Mouse (Mus musculus) embryonic facial prominence, embryonic 14.5 days (tissue): ENCODE measurements around the gene Lin7b. TPM values are rescaled to one million over a fixed set of nuclear protein-coding genes. Genes with fewer than 3 reads are reported as not detected.

ENCODE experiments used
- ATAC-seq: fragments of 200-750 bp; cut with Nextera tagmentation; 2 replicates; pipeline ENCODE4 v1.8.0; 2017; ENCODE audit warnings: low read depth, moderate number of reproducible peaks, moderate TSS enrichment
- DNase-seq: peaks from one replicate; pipeline ENCODE4 v3.0.0-alpha.2; 2015; ENCODE audit warnings: low spot score
- H3K27ac ChIP-seq: fragments of 300-500 bp; sonication (generic); replicated peaks from 2 replicates; pipeline ENCODE4 v1.5.1; 2014; ENCODE audit warnings: low read depth, mild to moderate bottlenecking, low read length, moderate library complexity
- H3K27me3 ChIP-seq: fragments of 300-500 bp; sonication (generic); replicated peaks from 2 replicates; pipeline ENCODE4 v1.6.1; 2014; ENCODE audit warnings: low read length; ENCODE audit not compliant: control insufficient read depth, insufficient read depth
- H3K36me3 ChIP-seq: fragments of 300-500 bp; sonication (generic); 2 replicates; pipeline ENCODE4 v1.6.1; 2014; ENCODE audit warnings: low read length, mixed read lengths; ENCODE audit not compliant: control insufficient read depth, insufficient read depth
- H3K4me1 ChIP-seq: fragments of 300-500 bp; sonication (generic); 2 replicates; pipeline ENCODE4 v1.6.1; 2014; ENCODE audit warnings: antibody characterized with exemption, low read length; ENCODE audit not compliant: control insufficient read depth, insufficient read depth
- H3K4me2 ChIP-seq: fragments of 300-500 bp; sonication (generic); 2 replicates; pipeline ENCODE4 v1.6.1; 2014; ENCODE audit warnings: low read depth, mild to moderate bottlenecking, low read length, moderate library complexity, mixed read lengths
- H3K4me3 ChIP-seq: fragments of 300-500 bp; sonication (generic); 2 replicates; pipeline ENCODE4 v1.5.1; 2014; ENCODE audit warnings: low read depth, mild to moderate bottlenecking, low read length
- H3K9ac ChIP-seq: fragments of 300-500 bp; sonication (generic); 2 replicates; pipeline ENCODE4 v1.6.1; 2014; ENCODE audit warnings: low read depth, mild to moderate bottlenecking, low read length, moderate library complexity, mixed read lengths
- H3K9me3 ChIP-seq: fragments of 300-500 bp; sonication (generic); 2 replicates; pipeline ENCODE4 v1.6.1; 2016; ENCODE audit warnings: low read length; ENCODE audit not compliant: control insufficient read depth
- WGBS: fragments of 180-500 bp; shearing (Covaris S2); extraction: QIAGEN DNeasy Blood & Tissue Kit; methylation state at CpG from one replicate; pipeline ENCODE4 v1.1.7; 2014; 5-methylcytosine and 5-hydroxymethylcytosine counted together
- polyA plus RNA-seq: library from polyadenylated mRNA; unstranded; fragments of >200 nt; fragmentation: Nextera tagmentation; extraction: Ambion mirVana; gene quantifications from 2 replicates; pipeline ENCODE4 v1.2.1, GENCODE M21; 2014

Lin7b gene
- polyA plus RNA-seq, 1 experiment from 2014 or later, result 2.4 TPM

- H3K27me3 ChIP-seq, result no peaks in the 10 kb centered on the region
- no peaks in the 10 kb centered on the region for H3K9me3 ChIP-seq
- H3K27ac ChIP-seq, result no peak overlapping the region
- ATAC-seq, result no peak
- no peak overlapping the region for H3K9ac ChIP-seq
- H3K4me1 ChIP-seq, result no peaks in the 10 kb centered on the region
- 69% methylated on average over 13 of the region's 13 CpGs for WGBS
- no peak for DNase-seq
- no peaks in the 10 kb centered on the region for H3K36me3 ChIP-seq
- no peak overlapping the region for H3K4me3 ChIP-seq
- H3K4me2 ChIP-seq, result no peak overlapping the region
These were observed 23.5 kb downstream of the Lin7b start for GRCm38 (mm10) chr7:45346905-45347304.

DNA sequence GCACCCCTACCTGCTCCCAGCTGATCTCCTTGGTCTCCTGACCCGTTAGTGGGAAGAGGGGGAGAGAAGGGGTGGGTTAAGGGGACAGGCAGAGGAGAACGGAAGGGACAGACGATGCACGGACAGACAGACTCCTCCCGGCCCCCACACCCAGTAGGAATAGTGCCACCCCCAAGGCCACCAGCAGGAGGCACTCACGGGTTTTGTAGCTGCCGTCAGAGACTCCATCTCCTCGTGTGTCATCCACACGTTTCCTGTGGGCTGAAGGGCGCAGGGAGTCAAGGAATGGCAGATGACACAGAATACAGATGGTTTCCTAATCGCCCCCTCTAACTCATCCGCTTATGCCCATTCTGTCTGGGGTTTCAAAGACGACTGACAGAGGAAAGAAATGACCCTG, 26.8 kb downstream of the Lin7b start:
- Histone ChIP-seq H3K9ac (no peak overlapping the region), H3K4me2 (no peak overlapping the region), H3K4me1 (peaks cover 28% of the 10 kb centered on the region), H3K36me3 (no peaks in the 10 kb centered on the region), H3K9me3 (no peaks in the 10 kb centered on the region), H3K4me3 (no peak overlapping the region), H3K27ac (no peak overlapping the region), H3K27me3 (no peaks in the 10 kb centered on the region)
- DNase-seq, result no peak
- ATAC-seq, result no peak
- WGBS, result 31% methylated on average over 13 of the region's 13 CpGs

DNA sequence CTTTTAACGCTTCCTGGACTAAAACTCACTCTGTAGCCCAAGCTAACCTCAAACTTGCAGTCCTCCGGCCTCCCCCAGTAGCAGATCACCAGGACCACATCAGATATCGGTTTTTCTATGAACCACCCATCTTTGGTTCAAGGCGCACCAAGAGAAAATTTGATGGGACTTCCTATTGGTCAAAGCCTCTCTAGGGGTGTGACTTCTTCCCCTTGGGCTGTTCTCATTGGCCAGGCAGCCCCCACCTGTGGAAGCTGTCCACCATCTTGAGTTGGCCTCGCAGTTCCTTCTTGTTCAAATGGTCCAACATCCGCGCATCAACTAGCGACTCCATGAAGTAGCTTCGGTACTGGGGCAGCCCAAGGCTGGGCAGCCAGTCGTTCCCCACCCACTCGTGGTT, 28.3 kb downstream of the Lin7b start:
- Histone ChIP-seq H3K4me2 (no peak overlapping the region), H3K36me3 (no peaks in the 10 kb centered on the region), H3K27ac (no peak overlapping the region), H3K4me1 (peaks cover 30% of the 10 kb centered on the region), H3K27me3 (no peaks in the 10 kb centered on the region), H3K9me3 (no peaks in the 10 kb centered on the region), H3K9ac (no peak overlapping the region), H3K4me3 (no peak overlapping the region)
- DNase-seq (no peak), ATAC-seq (no peak)
- 90% methylated on average over 11 of the region's 11 CpGs for WGBS

DNA sequence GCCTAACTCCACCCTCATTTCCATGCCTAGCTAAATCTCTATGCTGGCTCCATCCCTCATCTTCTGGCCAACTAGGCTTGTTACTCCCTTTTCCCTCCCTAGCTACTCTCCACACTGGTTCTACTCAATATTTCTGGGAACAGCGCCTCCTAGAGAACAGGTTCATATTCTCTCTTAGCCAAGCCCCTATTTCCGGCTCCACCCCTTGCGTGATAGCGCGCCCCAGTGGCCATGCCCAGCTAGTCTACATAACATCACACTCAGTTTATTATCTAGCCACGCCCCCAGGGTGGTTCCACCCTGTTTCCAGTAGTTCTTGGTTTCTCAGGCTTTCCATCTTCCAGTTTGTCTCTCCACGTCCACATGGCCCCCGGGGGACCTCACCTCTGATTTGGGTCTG, 29.1 kb downstream of the Lin7b start:
- H3K27me3 ChIP-seq, result no peaks in the 10 kb centered on the region
- H3K9ac ChIP-seq, result no peak overlapping the region
- H3K36me3 ChIP-seq, result no peaks in the 10 kb centered on the region
- H3K27ac ChIP-seq, result peak overlapping the region; percentile 63; the same call in 1 of the 2 replicates
- peak overlapping the region; percentile 87 for H3K4me2 ChIP-seq
- no peaks in the 10 kb centered on the region for H3K9me3 ChIP-seq
- ATAC-seq (peak; percentile 17), DNase-seq (peak; percentile 88)
- H3K4me1 ChIP-seq, result peaks cover 30% of the 10 kb centered on the region
- WGBS, result 3% methylated on average over 8 of the region's 8 CpGs
- peak overlapping the region; percentile 53; the same call in 1 of the 2 replicates for H3K4me3 ChIP-seq

DNA sequence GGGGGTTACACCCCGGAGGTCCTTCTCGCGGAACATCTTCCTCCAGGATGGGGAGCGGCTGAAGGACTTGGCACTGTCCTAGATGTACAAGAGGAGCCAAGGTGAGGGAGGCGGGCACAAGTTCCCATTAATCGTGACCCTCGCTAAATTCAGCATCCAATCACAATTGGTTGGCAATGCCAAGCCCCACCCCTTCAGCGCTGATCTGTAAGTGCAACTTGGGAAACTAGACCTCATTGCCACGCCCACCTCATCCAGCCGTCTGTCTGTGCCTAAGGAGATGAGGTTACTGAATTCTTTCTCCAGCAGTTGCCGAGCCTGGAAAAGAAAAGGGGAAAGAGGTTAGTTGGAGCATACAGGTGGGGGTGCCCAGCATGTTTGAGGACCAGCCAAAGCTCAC, 29.7 kb downstream of the Lin7b start:
- Histone ChIP-seq H3K4me1 (peaks cover 30% of the 10 kb centered on the region), H3K36me3 (no peaks in the 10 kb centered on the region), H3K4me2 (peak overlapping the region; percentile 87), H3K27me3 (no peaks in the 10 kb centered on the region), H3K9me3 (no peaks in the 10 kb centered on the region), H3K9ac (no peak overlapping the region; the same call in 1 of the 2 replicates), H3K27ac (peak overlapping the region; percentile 63), H3K4me3 (peak overlapping the region; percentile 53)
- WGBS, result under 1% methylated on average over 11 of the region's 11 CpGs
- peak; percentile 24; the same call in 1 of the 2 replicates for ATAC-seq
- peak; percentile 92 for DNase-seq

GRCm38 (mm10) chr7:45340066-45340442, 30.3 kb downstream of the Lin7b start:
- H3K27ac ChIP-seq, result no peak overlapping the region
- H3K9me3 ChIP-seq, result no peaks in the 10 kb centered on the region
- ATAC-seq (no peak), DNase-seq (no peak)
- H3K36me3 ChIP-seq, result no peaks in the 10 kb centered on the region
- peak overlapping the region; percentile 87 for H3K4me2 ChIP-seq
- H3K4me1 ChIP-seq, result peaks cover 32% of the 10 kb centered on the region
- H3K27me3 ChIP-seq, result no peaks in the 10 kb centered on the region
- WGBS, result 1% methylated on average over 11 of the region's 11 CpGs
- H3K4me3 ChIP-seq, result peak overlapping the region; percentile 53
- H3K9ac ChIP-seq, result peak overlapping the region; percentile 67

GRCm38 (mm10) chr7:45339410-45340065, 30.8 kb downstream of the Lin7b start:
- H3K4me3 ChIP-seq, result peak overlapping the region; percentile 53
- DNase-seq (peak; percentile 89), ATAC-seq (peak; percentile 81)
- peak overlapping the region; percentile 87 for H3K4me2 ChIP-seq
- H3K9ac ChIP-seq, result peak overlapping the region; percentile 67
- H3K4me1 ChIP-seq, result peaks cover 37% of the 10 kb centered on the region
- H3K9me3 ChIP-seq, result no peaks in the 10 kb centered on the region
- no peaks in the 10 kb centered on the region for H3K27me3 ChIP-seq
- H3K36me3 ChIP-seq, result no peaks in the 10 kb centered on the region
- H3K27ac ChIP-seq, result no peak overlapping the region; the same call in 1 of the 2 replicates
- 0% methylated on average over 29 of the region's 39 CpGs for WGBS

- peak overlapping the region; percentile 53 for H3K4me3 ChIP-seq
- 2% methylated on average over 13 of the region's 14 CpGs for WGBS
- peak overlapping the region; percentile 87 for H3K4me2 ChIP-seq
- ATAC-seq (peak; percentile 19; the same call in 1 of the 2 replicates), DNase-seq (peak; percentile 84)
- H3K9me3 ChIP-seq, result no peaks in the 10 kb centered on the region
- no peak overlapping the region for H3K27ac ChIP-seq
- H3K27me3 ChIP-seq, result no peaks in the 10 kb centered on the region
- H3K4me1 ChIP-seq, result peaks cover 44% of the 10 kb centered on the region
- H3K36me3 ChIP-seq, result no peaks in the 10 kb centered on the region
- 0 out of 2 replicates have a peak overlapping the region, but pooled peaks have one; percentile 5 for H3K9ac ChIP-seq
These were observed 32.0 kb downstream of the Lin7b start for GRCm38 (mm10) chr7:45338161-45338911.
